Mouse (Mus musculus): ENCODE measurements around the gene Retsat. TPM values are rescaled to one million over a fixed set of nuclear protein-coding genes. Genes with fewer than 3 reads are reported as not detected.
A peak's percentile ranks its signal among the peaks of the same experiment; 100 is the strongest.

The Retsat gene
- polyA plus RNA-seq, 1 experiment from 2014 or later: 9.5 TPM

- no peaks in the 10 kb centered on the region for H3K27me3 ChIP-seq (ENCODE audit: control insufficient read depth, insufficient read depth, low read length)
- ATAC-seq (replicated peaks; ENCODE audit: insufficient number of reproducible peaks, low FRiP score, low TSS enrichment, low read depth): no peak
- no peak overlapping the region for H3K27ac ChIP-seq (replicated peaks; ENCODE audit: low read depth, low read length)
- H3K4me3 ChIP-seq (ENCODE audit: low read depth, low read length): no peak overlapping the region
- peaks cover 7% of the 10 kb centered on the region for H3K36me3 ChIP-seq (replicated peaks; ENCODE audit: control insufficient read depth, insufficient read depth, low read depth, low read length)
- DNase-seq (ENCODE audit: low spot score): no peak
- H3K9me3 ChIP-seq (replicated peaks; ENCODE audit: control insufficient read depth, low read length): no peaks in the 10 kb centered on the region
- no peak overlapping the region for H3K9ac ChIP-seq (replicated peaks; ENCODE audit: low read length)
- no peaks in the 10 kb centered on the region for H3K4me1 ChIP-seq (ENCODE audit: control insufficient read depth, insufficient read depth, low read length)
- 55% methylated on average over 10 of the region's 10 CpGs for WGBS
- H3K4me2 ChIP-seq (ENCODE audit: low read depth, low read length): no peak overlapping the region
Observed at GRCm38 (mm10) chr6:72634311-72634710, 36.0 kb downstream of the Retsat start.

- Histone ChIP-seq H3K27ac (replicated peaks; ENCODE audit: low read depth, low read length) (no peak overlapping the region), H3K9ac (replicated peaks; ENCODE audit: low read length) (no peak overlapping the region), H3K9me3 (replicated peaks; ENCODE audit: control insufficient read depth, low read length) (no peaks in the 10 kb centered on the region), H3K4me3 (ENCODE audit: low read depth, low read length) (no peak overlapping the region), H3K4me1 (ENCODE audit: control insufficient read depth, insufficient read depth, low read length) (no peaks in the 10 kb centered on the region), H3K4me2 (ENCODE audit: low read depth, low read length) (no peak overlapping the region), H3K27me3 (ENCODE audit: control insufficient read depth, insufficient read depth, low read length) (no peaks in the 10 kb centered on the region), H3K36me3 (replicated peaks; ENCODE audit: control insufficient read depth, insufficient read depth, low read depth, low read length) (peaks cover 4% of the 10 kb centered on the region)
- WGBS: 51% methylated on average over 12 of the region's 12 CpGs
- DNase-seq (ENCODE audit: low spot score) (peak; percentile 86), ATAC-seq (replicated peaks; ENCODE audit: insufficient number of reproducible peaks, low FRiP score, low TSS enrichment, low read depth) (peak; percentile 74; the same call in 1 of the 2 replicates)
Observed at GRCm38 (mm10) chr6:72635760-72636431, 37.6 kb downstream of the Retsat start.

- no peak for ATAC-seq (replicated peaks; ENCODE audit: insufficient number of reproducible peaks, low FRiP score, low TSS enrichment, low read depth)
- no peak overlapping the region for H3K4me3 ChIP-seq (ENCODE audit: low read depth, low read length)
- no peaks in the 10 kb centered on the region for H3K9me3 ChIP-seq (replicated peaks; ENCODE audit: control insufficient read depth, low read length)
- no peaks in the 10 kb centered on the region for H3K27me3 ChIP-seq (ENCODE audit: control insufficient read depth, insufficient read depth, low read length)
- no peaks in the 10 kb centered on the region for H3K4me1 ChIP-seq (ENCODE audit: control insufficient read depth, insufficient read depth, low read length)
- WGBS: 79% methylated on average over 3 of the region's 3 CpGs
- H3K9ac ChIP-seq (replicated peaks; ENCODE audit: low read length): no peak overlapping the region
- H3K36me3 ChIP-seq (replicated peaks; ENCODE audit: control insufficient read depth, insufficient read depth, low read depth, low read length): peaks cover under 1% of the 10 kb centered on the region; the same call in 1 of the 2 replicates
- DNase-seq (ENCODE audit: low spot score): no peak
- no peak overlapping the region for H3K4me2 ChIP-seq (ENCODE audit: low read depth, low read length)
- no peak overlapping the region for H3K27ac ChIP-seq (replicated peaks; ENCODE audit: low read depth, low read length)
Observed at GRCm38 (mm10) chr6:72636940-72637339, 38.7 kb downstream of the Retsat start.

- no peak overlapping the region for H3K4me3 ChIP-seq (ENCODE audit: low read depth, low read length)
- H3K9ac ChIP-seq (replicated peaks; ENCODE audit: low read length): no peak overlapping the region
- H3K9me3 ChIP-seq (replicated peaks; ENCODE audit: control insufficient read depth, low read length): no peaks in the 10 kb centered on the region
- no peak overlapping the region for H3K4me2 ChIP-seq (ENCODE audit: low read depth, low read length)
- no peaks in the 10 kb centered on the region for H3K4me1 ChIP-seq (ENCODE audit: control insufficient read depth, insufficient read depth, low read length)
- H3K27me3 ChIP-seq (ENCODE audit: control insufficient read depth, insufficient read depth, low read length): no peaks in the 10 kb centered on the region
- H3K36me3 ChIP-seq (replicated peaks; ENCODE audit: control insufficient read depth, insufficient read depth, low read depth, low read length): no peaks in the 10 kb centered on the region
- WGBS: 77% methylated on average over 18 of the region's 18 CpGs
- DNase-seq (ENCODE audit: low spot score): no peak
- H3K27ac ChIP-seq (replicated peaks; ENCODE audit: low read depth, low read length): no peak overlapping the region
- ATAC-seq (replicated peaks; ENCODE audit: insufficient number of reproducible peaks, low FRiP score, low TSS enrichment, low read depth): no peak
Observed at GRCm38 (mm10) chr6:72641218-72641954, 43.1 kb downstream of the Retsat start.

GRCm38 (mm10) chr6:72644576-72644975 is 46.3 kb downstream of the Retsat start:
- no peaks in the 10 kb centered on the region for H3K9me3 ChIP-seq (replicated peaks; ENCODE audit: control insufficient read depth, low read length)
- no peak overlapping the region for H3K4me2 ChIP-seq (ENCODE audit: low read depth, low read length)
- H3K27me3 ChIP-seq (ENCODE audit: control insufficient read depth, insufficient read depth, low read length): no peaks in the 10 kb centered on the region
- peaks cover 3% of the 10 kb centered on the region for H3K4me1 ChIP-seq (ENCODE audit: control insufficient read depth, insufficient read depth, low read length)
- H3K4me3 ChIP-seq (ENCODE audit: low read depth, low read length): no peak overlapping the region
- H3K9ac ChIP-seq (replicated peaks; ENCODE audit: low read length): no peak overlapping the region
- WGBS: 83% methylated on average over 4 of the region's 4 CpGs
- no peak overlapping the region for H3K27ac ChIP-seq (replicated peaks; ENCODE audit: low read depth, low read length)
- DNase-seq (ENCODE audit: low spot score): no peak
- H3K36me3 ChIP-seq (replicated peaks; ENCODE audit: control insufficient read depth, insufficient read depth, low read depth, low read length): no peaks in the 10 kb centered on the region
- no peak for ATAC-seq (replicated peaks; ENCODE audit: insufficient number of reproducible peaks, low FRiP score, low TSS enrichment, low read depth)

- Histone ChIP-seq H3K27ac (replicated peaks; ENCODE audit: low read depth, low read length) (no peak overlapping the region), H3K36me3 (replicated peaks; ENCODE audit: control insufficient read depth, insufficient read depth, low read depth, low read length) (no peaks in the 10 kb centered on the region), H3K4me3 (ENCODE audit: low read depth, low read length) (no peak overlapping the region), H3K9ac (replicated peaks; ENCODE audit: low read length) (no peak overlapping the region), H3K9me3 (replicated peaks; ENCODE audit: control insufficient read depth, low read length) (no peaks in the 10 kb centered on the region), H3K27me3 (ENCODE audit: control insufficient read depth, insufficient read depth, low read length) (no peaks in the 10 kb centered on the region), H3K4me1 (ENCODE audit: control insufficient read depth, insufficient read depth, low read length) (peaks cover 3% of the 10 kb centered on the region), H3K4me2 (ENCODE audit: low read depth, low read length) (no peak overlapping the region)
- 72% methylated on average over 7 of the region's 7 CpGs for WGBS
- ATAC-seq (replicated peaks; ENCODE audit: insufficient number of reproducible peaks, low FRiP score, low TSS enrichment, low read depth) (no peak), DNase-seq (ENCODE audit: low spot score) (no peak)
Observed at GRCm38 (mm10) chr6:72645364-72645763, 47.1 kb downstream of the Retsat start.

GRCm38 (mm10) chr6:72647383-72647820 is 49.1 kb downstream of the Retsat start:
- peak; percentile 85 for DNase-seq (ENCODE audit: low spot score)
- H3K4me1 ChIP-seq (ENCODE audit: control insufficient read depth, insufficient read depth, low read length): peaks cover 3% of the 10 kb centered on the region
- peak; percentile 27 for ATAC-seq (replicated peaks; ENCODE audit: insufficient number of reproducible peaks, low FRiP score, low TSS enrichment, low read depth)
- 56% methylated on average over 10 of the region's 10 CpGs for WGBS
- no peak overlapping the region for H3K4me3 ChIP-seq (ENCODE audit: low read depth, low read length)
- no peaks in the 10 kb centered on the region for H3K27me3 ChIP-seq (ENCODE audit: control insufficient read depth, insufficient read depth, low read length)
- no peak overlapping the region; the same call in 1 of the 2 replicates for H3K27ac ChIP-seq (replicated peaks; ENCODE audit: low read depth, low read length)
- H3K9me3 ChIP-seq (replicated peaks; ENCODE audit: control insufficient read depth, low read length): no peaks in the 10 kb centered on the region
- H3K36me3 ChIP-seq (replicated peaks; ENCODE audit: control insufficient read depth, insufficient read depth, low read depth, low read length): no peaks in the 10 kb centered on the region
- no peak overlapping the region for H3K4me2 ChIP-seq (ENCODE audit: low read depth, low read length)
- no peak overlapping the region for H3K9ac ChIP-seq (replicated peaks; ENCODE audit: low read length)

GRCm38 (mm10) chr6:72648002-72648595 is 49.8 kb downstream of the Retsat start:
- no peaks in the 10 kb centered on the region for H3K9me3 ChIP-seq (replicated peaks; ENCODE audit: control insufficient read depth, low read length)
- H3K36me3 ChIP-seq (replicated peaks; ENCODE audit: control insufficient read depth, insufficient read depth, low read depth, low read length): no peaks in the 10 kb centered on the region
- H3K4me2 ChIP-seq (ENCODE audit: low read depth, low read length): no peak overlapping the region
- no peaks in the 10 kb centered on the region for H3K27me3 ChIP-seq (ENCODE audit: control insufficient read depth, insufficient read depth, low read length)
- no peak overlapping the region for H3K4me3 ChIP-seq (ENCODE audit: low read depth, low read length)
- peaks cover 3% of the 10 kb centered on the region for H3K4me1 ChIP-seq (ENCODE audit: control insufficient read depth, insufficient read depth, low read length)
- 40% methylated on average over 12 of the region's 12 CpGs for WGBS
- ATAC-seq (replicated peaks; ENCODE audit: insufficient number of reproducible peaks, low FRiP score, low TSS enrichment, low read depth) (no peak), DNase-seq (ENCODE audit: low spot score) (peak; percentile 51)
- no peak overlapping the region for H3K9ac ChIP-seq (replicated peaks; ENCODE audit: low read length)
- H3K27ac ChIP-seq (replicated peaks; ENCODE audit: low read depth, low read length): no peak overlapping the region; the same call in 1 of the 2 replicates
